Mouse (Mus musculus): ENCODE measurements around the gene Gm20696. TPM values are rescaled to one million over a fixed set of nuclear protein-coding genes. Genes with fewer than 3 reads are reported as not detected.

The Gm20696 gene
- total and polyA plus RNA-seq, 3 experiments, result 0.59 TPM; not detected in 2

DNA sequence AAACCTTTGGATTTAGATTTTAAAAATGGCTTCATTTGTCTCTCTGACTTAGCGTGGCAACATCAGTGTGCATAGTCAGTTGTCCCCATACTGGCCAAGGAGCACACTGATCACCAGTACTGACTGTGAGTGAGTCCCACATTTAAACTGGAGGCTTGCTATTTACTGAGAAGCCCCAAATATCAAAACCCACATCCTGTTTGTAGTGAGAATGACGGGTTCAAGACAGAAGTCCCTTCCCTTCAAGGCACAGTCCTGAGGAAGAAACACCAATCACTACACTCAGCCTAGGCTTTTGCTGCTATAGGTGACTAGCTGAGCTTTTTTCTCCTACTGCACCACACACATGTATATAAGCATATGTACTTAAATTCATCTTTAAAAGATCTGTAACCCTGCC is 408.9 kb downstream of the Gm20696 start:
- Histone ChIP-seq H3K27ac (ENCODE audit: insufficient read depth, low read depth) (no peak overlapping the region), H3K4me1 (ENCODE audit: control insufficient read depth in 1 of 2, insufficient read depth in 2 of 2) (peaks cover 23 to 43% of the 10 kb centered on the region in 2 experiments), H3K36me3 (replicated peaks in 1 of 2; ENCODE audit: control insufficient read depth in 1 of 2, insufficient read depth in 1 of 2, low read length in 1 of 2) (peaks cover 5 to 9% of the 10 kb centered on the region in 2 experiments), H3K9me3 (replicated peaks; ENCODE audit: low read length) (no peaks in the 10 kb centered on the region), H3K27me3 (replicated peaks) (no peaks in the 10 kb centered on the region), H3K4me3 (replicated peaks in 1 of 3; ENCODE audit: low read depth in 2 of 3, low read length in 2 of 3, poor library complexity in 1 of 3) (no peak overlapping the region), H3K9ac (ENCODE audit: insufficient read depth, low read depth) (no peak overlapping the region), H3K79me2 (replicated peaks; ENCODE audit: control insufficient read depth, extremely low read depth, insufficient read depth, poor library complexity, severe bottlenecking) (peaks cover 11% of the 10 kb centered on the region), H3K4me2 (ENCODE audit: insufficient read depth, low read depth, poor library complexity, severe bottlenecking) (no peak overlapping the region)
- no peak for DNase-seq (ENCODE audit: extremely low read depth)
- in situ Hi-C loops (cut with MboI; ENCODE audit: low pct_ligation_motif_present, low pct_unique_long_range_greater_than_20kb, low sequenced_read_pairs), result no loop called here
- dilution Hi-C loops (cut with MboI; ENCODE audit: extremely low pct_ligation_motif_present, extremely low pct_unique_long_range_greater_than_20kb, low sequenced_read_pairs), result no loop called here
- no peak for TF ChIP-seq IRF4 (IDR thresholded peaks at IDR 0.05; ENCODE audit: low read depth, low read length)
- no peak for TF ChIP-seq MAX (IDR thresholded peaks at IDR 0.05; ENCODE audit: low read length)
- no peak for TF ChIP-seq NELFE (IDR thresholded peaks at IDR 0.05; ENCODE audit: low read depth, low read length)
- no peak for TF ChIP-seq KAT2A (IDR thresholded peaks at IDR 0.05; ENCODE audit: insufficient replicate concordance, low read length)
- TF ChIP-seq SIN3A (IDR thresholded peaks at IDR 0.05; ENCODE audit: low read length), result no peak

GRCm38 (mm10) chr6:99253331-99253730 is 413.3 kb downstream of the Gm20696 start:
- Histone ChIP-seq H3K9ac (ENCODE audit: insufficient read depth, low read depth) (no peak overlapping the region), H3K27ac (ENCODE audit: insufficient read depth, low read depth) (no peak overlapping the region), H3K4me2 (ENCODE audit: insufficient read depth, low read depth, poor library complexity, severe bottlenecking) (no peak overlapping the region), H3K4me3 (replicated peaks in 1 of 3; ENCODE audit: low read depth in 2 of 3, low read length in 2 of 3, poor library complexity in 1 of 3) (no peak overlapping the region), H3K36me3 (replicated peaks in 1 of 2; ENCODE audit: control insufficient read depth in 1 of 2, insufficient read depth in 1 of 2, low read length in 1 of 2) (peaks cover 2% of the 10 kb centered on the region in 2 experiments), H3K4me1 (ENCODE audit: control insufficient read depth in 1 of 2, insufficient read depth in 2 of 2) (peaks cover 22 to 38% of the 10 kb centered on the region in 2 experiments), H3K9me3 (replicated peaks; ENCODE audit: low read length) (no peaks in the 10 kb centered on the region), H3K79me2 (replicated peaks; ENCODE audit: control insufficient read depth, extremely low read depth, insufficient read depth, poor library complexity, severe bottlenecking) (peaks cover 3% of the 10 kb centered on the region), H3K27me3 (replicated peaks) (no peaks in the 10 kb centered on the region)
- no peak for TF ChIP-seq MAZ (IDR thresholded peaks at IDR 0.05; ENCODE audit: low read depth, low read length)
- TF ChIP-seq POLR2AphosphoS2 (IDR thresholded peaks at IDR 0.05; ENCODE audit: low read depth, low read length), result no peak
- dilution Hi-C loops (cut with MboI; ENCODE audit: extremely low pct_ligation_motif_present, extremely low pct_unique_long_range_greater_than_20kb, low sequenced_read_pairs), result no loop called here
- in situ Hi-C loops (cut with MboI; ENCODE audit: low pct_ligation_motif_present, low pct_unique_long_range_greater_than_20kb, low sequenced_read_pairs), result no loop called here
- no peak for DNase-seq (ENCODE audit: extremely low read depth)

- Histone ChIP-seq H3K27me3 (replicated peaks) (no peaks in the 10 kb centered on the region), H3K9ac (ENCODE audit: insufficient read depth, low read depth) (no peak overlapping the region), H3K36me3 (replicated peaks in 1 of 2; ENCODE audit: control insufficient read depth in 1 of 2, insufficient read depth in 1 of 2, low read length in 1 of 2) (peaks cover 2% of the 10 kb centered on the region in 2 experiments), H3K9me3 (replicated peaks; ENCODE audit: low read length) (no peaks in the 10 kb centered on the region), H3K4me1 (ENCODE audit: control insufficient read depth in 1 of 2, insufficient read depth in 2 of 2) (peaks cover 25 to 38% of the 10 kb centered on the region in 2 experiments), H3K4me3 (replicated peaks in 1 of 3; ENCODE audit: low read depth in 2 of 3, low read length in 2 of 3, poor library complexity in 1 of 3) (no peak overlapping the region), H3K4me2 (ENCODE audit: insufficient read depth, low read depth, poor library complexity, severe bottlenecking) (no peak overlapping the region), H3K27ac (ENCODE audit: insufficient read depth, low read depth) (no peak overlapping the region), H3K79me2 (replicated peaks; ENCODE audit: control insufficient read depth, extremely low read depth, insufficient read depth, poor library complexity, severe bottlenecking) (peaks cover 3% of the 10 kb centered on the region)
- in situ Hi-C loops (cut with MboI; ENCODE audit: low pct_ligation_motif_present, low pct_unique_long_range_greater_than_20kb, low sequenced_read_pairs), result no loop called here
- dilution Hi-C loops (cut with MboI; ENCODE audit: extremely low pct_ligation_motif_present, extremely low pct_unique_long_range_greater_than_20kb, low sequenced_read_pairs), result no loop called here
- no peak for TF ChIP-seq ETS1 (conservative IDR thresholded peaks at IDR 0.05; ENCODE audit: low read depth, low read length)
- no peak for TF ChIP-seq JUND (conservative IDR thresholded peaks at IDR 0.05; ENCODE audit: low read depth, low read length)
- no peak for TF ChIP-seq USF1 (IDR thresholded peaks at IDR 0.05; ENCODE audit: low read depth, low read length)
- TF ChIP-seq UBTF (IDR thresholded peaks at IDR 0.05; ENCODE audit: low read depth, low read length), result no peak
- TF ChIP-seq HCFC1 (IDR thresholded peaks at IDR 0.05; ENCODE audit: low read depth, low read length), result no peak
- TF ChIP-seq ZC3H11A (IDR thresholded peaks at IDR 0.05; ENCODE audit: low read depth, low read length), result no peak
- TF ChIP-seq MAZ (IDR thresholded peaks at IDR 0.05; ENCODE audit: low read depth, low read length), result no peak
- TF ChIP-seq POLR2AphosphoS2 (IDR thresholded peaks at IDR 0.05; ENCODE audit: low read depth, low read length), result no peak
- no peak for TF ChIP-seq IRF4 (IDR thresholded peaks at IDR 0.05; ENCODE audit: low read depth, low read length)
- no peak for TF ChIP-seq POLR2A (IDR thresholded peaks at IDR 0.05; ENCODE audit: low read depth, low read length)
- no peak for TF ChIP-seq BHLHE40 (IDR thresholded peaks at IDR 0.05; ENCODE audit: low read depth, low read length)
- no peak for TF ChIP-seq TBP (conservative IDR thresholded peaks at IDR 0.05; ENCODE audit: low read depth, low read length)
- TF ChIP-seq NRF1 (IDR thresholded peaks at IDR 0.05; ENCODE audit: low read depth, low read length), result no peak
- no peak for DNase-seq (ENCODE audit: extremely low read depth)
Observed at GRCm38 (mm10) chr6:99252816-99253215, 413.8 kb downstream of the Gm20696 start.
